Comparison of ENCODE assay signal across 8 mouse cellular contexts in genomic region chr1:193152872-193153271, GRCm38 (mm10). TPM values are rescaled to one million over a fixed set of nuclear protein-coding genes. Genes with fewer than 3 reads are reported as not detected.
A peak's percentile ranks its signal among the peaks of the same experiment; 100 is the strongest.
DNase-seq lines count a peak whose midpoint lies in the region; ATAC-seq lines count a peak whose summit lies in the region.

TSS of gene Irf6 (plus strand) at chr1:193153111.

- peak; percentile 89 for ATAC-seq in forebrain, embryonic 11.5 days (replicated peaks; ENCODE audit: low FRiP score)
- ATAC-seq in hindbrain, embryonic 13.5 days (ENCODE audit: low FRiP score) = peak; percentile 57; the same call in 1 of the 2 replicates
- peak; percentile 84 for ATAC-seq in limb, embryonic 15.5 days (ENCODE audit: insufficient number of reproducible peaks, low FRiP score, low TSS enrichment, low read depth)
- peak; percentile 54; the same call in 1 of the 2 replicates for ATAC-seq in midbrain, embryonic 15.5 days (replicated peaks)

- H3K9ac ChIP-seq in forebrain, embryonic 11.5 days (ENCODE audit: low read length) = no peak within 1 kb of the TSS; the same call in 1 of the 2 replicates
- peak within 1 kb of the TSS; percentile 35; the same call in 1 of the 2 replicates for H3K9ac ChIP-seq in hindbrain, embryonic 13.5 days
- peak within 1 kb of the TSS; percentile 26; the same call in 1 of the 2 replicates for H3K9ac ChIP-seq in limb, embryonic 15.5 days
- H3K9ac ChIP-seq in midbrain, embryonic 15.5 days = no peak within 1 kb of the TSS; the same call in 1 of the 2 replicates

- intact Hi-C loops in left cerebral cortex, postnatal 4 days (cut with DNase I) = no loop called here

- H3K4me3 ChIP-seq in forebrain, embryonic 11.5 days (ENCODE audit: low read depth, low read length) = peak within 1 kb of the TSS; percentile 23
- peak within 1 kb of the TSS; percentile 22 for H3K4me3 ChIP-seq in hindbrain, embryonic 13.5 days
- H3K4me3 ChIP-seq in limb, embryonic 15.5 days = peak within 1 kb of the TSS; percentile 45
- H3K4me3 ChIP-seq in midbrain, embryonic 15.5 days = peak within 1 kb of the TSS; percentile 17; the same call in 1 of the 2 replicates

- H3K9me3 ChIP-seq in forebrain, embryonic 11.5 days (ENCODE audit: control insufficient read depth, low read length) = no peaks in the 10 kb centered on the region
- H3K9me3 ChIP-seq in hindbrain, embryonic 13.5 days = no peaks in the 10 kb centered on the region
- H3K9me3 ChIP-seq in limb, embryonic 15.5 days = no peaks in the 10 kb centered on the region
- H3K9me3 ChIP-seq in midbrain, embryonic 15.5 days = no peaks in the 10 kb centered on the region

- peaks cover 30% of the 10 kb centered on the region for H3K27me3 ChIP-seq in forebrain, embryonic 11.5 days (ENCODE audit: control insufficient read depth, insufficient read depth, low read length)
- peaks cover 68% of the 10 kb centered on the region for H3K27me3 ChIP-seq in hindbrain, embryonic 13.5 days
- peaks cover 22% of the 10 kb centered on the region for H3K27me3 ChIP-seq in limb, embryonic 15.5 days
- H3K27me3 ChIP-seq in midbrain, embryonic 15.5 days (replicated peaks) = peaks cover 37% of the 10 kb centered on the region

- WGBS in forebrain, embryonic 11.5 days = under 1% methylated on average over 30 of the region's 30 CpGs
- WGBS in hindbrain, embryonic 13.5 days = under 1% methylated on average over 30 of the region's 30 CpGs
- 1% methylated on average over 30 of the region's 30 CpGs for WGBS in limb, embryonic 15.5 days
- under 1% methylated on average over 30 of the region's 30 CpGs for WGBS in midbrain, embryonic 15.5 days

- H3K27ac ChIP-seq in forebrain, embryonic 11.5 days (ENCODE audit: low read depth, low read length) = no peak within 1 kb of the TSS
- no peak within 1 kb of the TSS for H3K27ac ChIP-seq in hindbrain, embryonic 13.5 days
- peak within 1 kb of the TSS; percentile 40; the same call in 1 of the 2 replicates for H3K27ac ChIP-seq in limb, embryonic 15.5 days
- no peak within 1 kb of the TSS for H3K27ac ChIP-seq in midbrain, embryonic 15.5 days

- peaks cover 4% of the 10 kb centered on the region for H3K4me1 ChIP-seq in forebrain, embryonic 11.5 days (replicated peaks; ENCODE audit: control insufficient read depth, insufficient read depth, low read length)
- peaks cover 16% of the 10 kb centered on the region for H3K4me1 ChIP-seq in hindbrain, embryonic 13.5 days (replicated peaks)
- peaks cover 35% of the 10 kb centered on the region for H3K4me1 ChIP-seq in limb, embryonic 15.5 days
- peaks cover 7% of the 10 kb centered on the region for H3K4me1 ChIP-seq in midbrain, embryonic 15.5 days

- peak; percentile 64 for DNase-seq in adrenal gland, adult 8-10 months
- DNase-seq in forebrain, embryonic 11.5 days (ENCODE audit: low spot score) = peak; percentile 76
- DNase-seq in thymus, postnatal 10 days (ENCODE audit: low spot score in 2 of 2) = peak; percentile 52 to 56
- no peak for DNase-seq in frontal cortex, postnatal 36 days (ENCODE audit: low spot score in 2 of 2)
- no peak for DNase-seq in left cerebral cortex, postnatal 4 days

- H3K4me2 ChIP-seq in forebrain, embryonic 11.5 days (ENCODE audit: low read depth, low read length, severe bottlenecking) = peak within 1 kb of the TSS; percentile 50
- H3K4me2 ChIP-seq in hindbrain, embryonic 13.5 days = peak within 1 kb of the TSS; percentile 43
- H3K4me2 ChIP-seq in limb, embryonic 15.5 days = peak within 1 kb of the TSS; percentile 67
- peak within 1 kb of the TSS; percentile 28 for H3K4me2 ChIP-seq in midbrain, embryonic 15.5 days

- no peaks in the 10 kb centered on the region for H3K36me3 ChIP-seq in forebrain, embryonic 11.5 days (ENCODE audit: control insufficient read depth, insufficient read depth, low read length)
- H3K36me3 ChIP-seq in hindbrain, embryonic 13.5 days = no peaks in the 10 kb centered on the region
- H3K36me3 ChIP-seq in limb, embryonic 15.5 days = no peaks in the 10 kb centered on the region
- no peaks in the 10 kb centered on the region for H3K36me3 ChIP-seq in midbrain, embryonic 15.5 days (replicated peaks)

RNA-seq across cellular contexts. Expression of gene Irf6, which starts in this region (rescaled TPM):
- under 1 TPM; 0.15 to 0.49 (median 0.26) TPM for total RNA-seq in adrenal gland, adult 8-10 months (2022)
- polyA plus RNA-seq in forebrain, embryonic 11.5 days (2014; fragmentation: Nextera tagmentation; extraction: Ambion mirVana) = 2.6 and 3.0 TPM in 2 replicates
- 0.62 and 0.82 TPM in 2 replicates for polyA plus RNA-seq in hindbrain, embryonic 13.5 days (2015; fragmentation: Nextera tagmentation; extraction: Ambion mirVana)
- 50.1 and 56.9 TPM in 2 replicates for polyA plus RNA-seq in limb, embryonic 15.5 days (2015; fragmentation: Nextera tagmentation; extraction: Ambion mirVana)
- 0.74 and 0.81 TPM in 2 replicates for polyA plus RNA-seq in midbrain, embryonic 15.5 days (2015; fragmentation: Nextera tagmentation; extraction: Ambion mirVana)
- total RNA-seq in left cerebral cortex, postnatal 4 days (2021) = 1 to 10 TPM in 1 of 2 experiments, under 1 TPM in 1; 0.79 to 1.1 TPM

Comparison
In these comparisons a context has a peak if more than half of its experiments do, and no peak if none do; other contexts are left out.
1. RNA of gene Irf6 (polyA plus RNA-seq): 50.1 to 56.9 TPM in limb, embryonic 15.5 days; 2.6 to 3.0 TPM in forebrain, embryonic 11.5 days, 0.74 to 0.81 TPM in midbrain, embryonic 15.5 days and 0.62 to 0.82 TPM in hindbrain, embryonic 13.5 days; every median in the first group is over 10 times any median in the second.
2. Peak in DNase-seq in adrenal gland, adult 8-10 months; RNA of the gene not detected or under 1 TPM.
3. Peak in ATAC-seq, H3K4me3 ChIP-seq, H3K9ac ChIP-seq and H3K4me2 ChIP-seq in hindbrain, embryonic 13.5 days; RNA of the gene not detected or under 1 TPM.
4. Peak in ATAC-seq, H3K4me3 ChIP-seq and H3K4me2 ChIP-seq in midbrain, embryonic 15.5 days; RNA of the gene not detected or under 1 TPM.
5. DNase-seq: peak in forebrain, embryonic 11.5 days (single experiment) and thymus, postnatal 10 days (2 of 2); none in frontal cortex, postnatal 36 days (0 of 2) and left cerebral cortex, postnatal 4 days (single experiment).
6. Peak in every context shown above with its lines, with median percentiles within 50 percentile points of each other: ATAC-seq, H3K4me2 ChIP-seq and H3K4me3 ChIP-seq.